ENCODE assay signal across 9 mouse cellular contexts in the genomic region with DNA sequence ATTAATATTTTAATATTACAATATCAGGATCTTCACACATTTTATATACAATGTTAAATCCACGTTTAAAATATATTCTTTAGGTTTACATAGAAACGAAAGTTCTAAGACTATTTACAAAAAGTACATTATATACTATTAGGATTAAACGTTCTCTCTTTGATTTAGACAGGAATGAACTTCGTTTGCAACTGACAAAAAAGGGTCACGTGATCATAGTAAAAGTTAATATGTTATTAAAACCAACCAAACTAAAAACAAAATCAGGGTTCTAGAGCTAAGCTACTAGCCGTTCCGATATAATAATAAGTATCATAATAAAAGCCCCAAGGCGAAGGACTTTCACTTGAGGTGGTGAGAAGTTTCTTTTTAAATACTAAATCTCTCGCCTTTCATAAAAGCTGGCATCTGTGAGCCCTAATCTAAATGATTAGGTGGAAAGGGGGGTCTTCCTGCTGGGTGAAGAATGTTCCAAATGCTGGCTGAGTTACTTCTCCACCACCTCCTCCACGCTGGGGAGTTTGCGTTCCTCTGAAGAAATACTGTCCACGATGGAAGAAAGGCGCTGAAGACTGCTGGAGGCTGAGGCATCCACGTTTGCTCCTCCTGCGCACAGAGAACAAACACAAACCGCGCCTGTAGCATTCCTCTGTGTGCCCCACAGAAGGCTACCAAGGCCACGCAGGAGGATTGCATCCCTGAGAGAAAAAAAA. TPM values are rescaled to one million over a fixed set of nuclear protein-coding genes. Genes with fewer than 3 reads are reported as not detected.
A peak's percentile ranks its signal among the peaks of the same experiment; 100 is the strongest.
DNase-seq lines count a peak whose midpoint lies in the region; ATAC-seq lines count a peak whose summit lies in the region.
"Had no signal": no experiment of that assay in that cellular context is flagged by ENCODE, and none has a peak within 500 bp of the region (broad histone marks: within the 10 kb centered on the region; RNA-seq: fewer than 3 reads in every experiment).

No protein-coding gene starts in this region.

- peak; percentile 68 for ATAC-seq in lung, embryonic 16.5 days (ENCODE audit: low read depth)
- peak; percentile 35; the same call in 1 of the 2 replicates for ATAC-seq in limb, embryonic 11.5 days (ENCODE audit: insufficient number of reproducible peaks, low FRiP score, low TSS enrichment, low read depth)

- WGBS in lung, embryonic 16.5 days = 24% methylated on average over 18 of the region's 18 CpGs
- 45% methylated on average over 18 of the region's 18 CpGs for WGBS in limb, embryonic 11.5 days

- H3K9ac ChIP-seq in lung, embryonic 16.5 days (ENCODE audit: low read length) = peak overlapping the region; percentile 60
- 0 out of 2 replicates have a peak overlapping the region, but pooled peaks have one; percentile 47 for H3K9ac ChIP-seq in limb, embryonic 11.5 days (ENCODE audit: low read length)

- peak overlapping the region; percentile 36 for H3K4me3 ChIP-seq in lung, embryonic 16.5 days (ENCODE audit: low read length)
- no peak overlapping the region for H3K4me3 ChIP-seq in limb, embryonic 11.5 days (ENCODE audit: low read depth, low read length)

- no peaks in the 10 kb centered on the region for H3K27me3 ChIP-seq in lung, embryonic 16.5 days (ENCODE audit: control insufficient read depth, insufficient read depth, low read depth, low read length)
- no peaks in the 10 kb centered on the region for H3K27me3 ChIP-seq in limb, embryonic 11.5 days (ENCODE audit: control insufficient read depth, insufficient read depth, low read length)

- no peaks in the 10 kb centered on the region for H3K9me3 ChIP-seq in lung, embryonic 16.5 days (ENCODE audit: control insufficient read depth, low read length)
- H3K9me3 ChIP-seq in limb, embryonic 11.5 days (ENCODE audit: control insufficient read depth, low read length) = no peaks in the 10 kb centered on the region

- DNase-seq in cerebellum, postnatal 10 days = peak; percentile 13
- no peak for DNase-seq in cerebellum, postnatal 36 days
- DNase-seq in lung, postnatal 14 days = no peak
- DNase-seq in limb, embryonic 11.5 days (ENCODE audit: low spot score) = peak; percentile 36
- peak; percentile 43 for DNase-seq in retina, postnatal 1 day
- DNase-seq in testis, postnatal 14 days (ENCODE audit: low spot score) = no peak
- no peak for DNase-seq in cerebellum, adult 11-12 months
- DNase-seq: right cerebral cortex, postnatal 25 days had no signal

- H3K27ac ChIP-seq in lung, embryonic 16.5 days (ENCODE audit: low read length) = no peak overlapping the region
- no peak overlapping the region for H3K27ac ChIP-seq in limb, embryonic 11.5 days (replicated peaks; ENCODE audit: low read depth, low read length)

- no peaks in the 10 kb centered on the region for H3K36me3 ChIP-seq in lung, embryonic 16.5 days (ENCODE audit: control insufficient read depth, insufficient read depth, low read length)
- no peaks in the 10 kb centered on the region for H3K36me3 ChIP-seq in limb, embryonic 11.5 days (ENCODE audit: control insufficient read depth, insufficient read depth, low read length)

- no peaks in the 10 kb centered on the region for H3K4me1 ChIP-seq in lung, embryonic 16.5 days (replicated peaks; ENCODE audit: control insufficient read depth, insufficient read depth, low read length)
- H3K4me1 ChIP-seq in limb, embryonic 11.5 days (ENCODE audit: control insufficient read depth, insufficient read depth, low read length) = 0 out of 2 replicates have a peak, but pooled peaks cover 6% of the 10 kb centered on the region

- H3K4me2 ChIP-seq in lung, embryonic 16.5 days (ENCODE audit: low read depth, low read length) = peak overlapping the region; percentile 66
- peak overlapping the region; percentile 36 for H3K4me2 ChIP-seq in limb, embryonic 11.5 days (ENCODE audit: low read depth, severe bottlenecking)

RNA-seq across cellular contexts. Expression of gene Myf6, which starts 1.5 kb away (rescaled TPM):
- polyA plus RNA-seq in lung, embryonic 16.5 days (2015; fragmentation: Nextera tagmentation; extraction: Ambion mirVana) = 0.70 and 2.4 TPM in 2 replicates
- 0.23 and 0.44 TPM in 2 replicates for polyA plus RNA-seq in limb, embryonic 11.5 days (2014; fragmentation: Nextera tagmentation; extraction: Ambion mirVana)

RNA-seq across cellular contexts. Expression of gene Myf5, which starts 7.1 kb away (rescaled TPM):
- 0.30 and 0.72 TPM in 2 replicates for polyA plus RNA-seq in lung, embryonic 16.5 days (2015; fragmentation: Nextera tagmentation; extraction: Ambion mirVana)
- polyA plus RNA-seq in limb, embryonic 11.5 days (2014; fragmentation: Nextera tagmentation; extraction: Ambion mirVana) = 19.1 and 20.3 TPM in 2 replicates

Comparison
In these comparisons a context has a peak if more than half of its experiments do, and no peak if none do; other contexts are left out.
1. DNase-seq: peak in cerebellum, postnatal 10 days (2 of 2), limb, embryonic 11.5 days (single experiment) and retina, postnatal 1 day (single experiment); none in cerebellum, postnatal 36 days (0 of 2), lung, postnatal 14 days (single experiment), testis, postnatal 14 days (single experiment) and cerebellum, adult 11-12 months (single experiment).
2. RNA of gene Myf5, which starts 7.1 kb away (polyA plus RNA-seq): 19.1 to 20.3 TPM in limb, embryonic 11.5 days; 0.30 to 0.72 TPM in lung, embryonic 16.5 days; every median in the first group is over 10 times any median in the second.